Mouse (Mus musculus): ENCODE data around the gene Bmp2k.

DNA sequence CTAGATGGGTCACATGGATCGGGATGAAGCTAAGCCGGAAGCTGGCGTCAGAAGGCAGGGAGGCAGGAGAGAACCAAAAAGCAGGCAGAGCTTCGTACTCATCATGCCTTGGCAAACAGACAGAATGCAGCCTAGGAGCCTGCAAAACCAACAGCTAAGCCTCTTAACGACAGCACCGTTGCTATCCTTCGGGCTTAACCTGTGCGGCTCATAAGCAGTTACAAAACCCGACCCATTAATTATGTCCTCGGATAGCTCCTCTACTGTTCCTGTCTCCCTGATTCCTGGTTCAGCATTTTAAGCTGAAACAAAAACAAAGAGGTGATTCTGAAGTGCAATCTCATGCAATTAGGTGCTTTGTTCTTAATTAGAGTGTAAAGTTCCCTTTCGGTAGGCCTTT is 43.4 kb upstream of the Bmp2k start:
- TF ChIP-seq CTCF (conservative IDR thresholded peaks at IDR 0.05 in 1 of 2, IDR thresholded peaks at IDR 0.05 in 1 of 2; ENCODE audit: low read depth in 2 of 2, low read length in 2 of 2) (no peak), NELFE (IDR thresholded peaks at IDR 0.05; ENCODE audit: low read depth, low read length) (no peak), GABPA (IDR thresholded peaks at IDR 0.05; ENCODE audit: insufficient replicate concordance, low read depth, low read length) (no peak)

Measured in CH12.LX (cell line).